Mouse (Mus musculus) frontal cortex, adult (tissue): Measurements from ENCODE around the gene Ifi47.

ENCODE experiments used
- ATAC-seq: cut with Nextera tagmentation; 2 replicates; pipeline ENCODE4 v1.9.2; 2017; ENCODE audit warnings: mild to moderate bottlenecking, moderate library complexity, mixed read lengths; ENCODE audit not compliant: low TSS enrichment

The Ifi47 gene

GRCm38 (mm10) chr11:49089735-49090507 lies 13.5 kb downstream of the Ifi47 start:
- ATAC-seq = no peak

GRCm38 (mm10) chr11:49090551-49090950 lies 14.2 kb downstream of the Ifi47 start:
- ATAC-seq = no peak

GRCm38 (mm10) chr11:49091171-49091570 lies 14.8 kb downstream of the Ifi47 start:
- ATAC-seq = no peak

GRCm38 (mm10) chr11:49092053-49092586 lies 15.7 kb downstream of the Ifi47 start:
- ATAC-seq = no peak

- no peak for ATAC-seq
Measured at GRCm38 (mm10) chr11:49092786-49093185, 16.4 kb downstream of the Ifi47 start.

- ATAC-seq = no peak
Measured at GRCm38 (mm10) chr11:49093861-49094660, 17.7 kb downstream of the Ifi47 start.

- no peak for ATAC-seq
Measured at GRCm38 (mm10) chr11:49095367-49095766, 19.0 kb downstream of the Ifi47 start.

GRCm38 (mm10) chr11:49100409-49100808 lies 24.0 kb downstream of the Ifi47 start:
- no peak for ATAC-seq

- ATAC-seq = no peak
Measured at GRCm38 (mm10) chr11:49101500-49101899, 25.1 kb downstream of the Ifi47 start.

- ATAC-seq = peak; percentile 96
Measured at GRCm38 (mm10) chr11:49103047-49103693, 26.8 kb downstream of the Ifi47 start.

GRCm38 (mm10) chr11:49105752-49106151 lies 29.4 kb downstream of the Ifi47 start:
- no peak for ATAC-seq

- ATAC-seq = no peak
Measured at GRCm38 (mm10) chr11:49107650-49108537, 31.5 kb downstream of the Ifi47 start.

GRCm38 (mm10) chr11:49108833-49109232 lies 32.4 kb downstream of the Ifi47 start:
- peak; percentile 76 for ATAC-seq

GRCm38 (mm10) chr11:49111000-49111399 lies 34.6 kb downstream of the Ifi47 start:
- peak; percentile 56 for ATAC-seq

- peak; percentile 66 for ATAC-seq
Measured at GRCm38 (mm10) chr11:49112624-49113219, 36.3 kb downstream of the Ifi47 start.

GRCm38 (mm10) chr11:49114158-49114557 lies 37.8 kb downstream of the Ifi47 start:
- no peak for ATAC-seq

GRCm38 (mm10) chr11:49114774-49115173 lies 38.4 kb downstream of the Ifi47 start, which contains the start of gene Olfr1396:
Gene Olfr1396, minus strand, starts transcription at chr11:49114874.
- ATAC-seq = no peak

GRCm38 (mm10) chr11:49119635-49120034 lies 43.2 kb downstream of the Ifi47 start:
- ATAC-seq = no peak

- peak; percentile 86 for ATAC-seq
Measured at GRCm38 (mm10) chr11:49124169-49124568, 47.8 kb downstream of the Ifi47 start.

GRCm38 (mm10) chr11:49141974-49142373 lies 65.6 kb downstream of the Ifi47 start, which contains the start of gene Olfr1395:
Gene Olfr1395, plus strand, starts transcription at chr11:49142274.
- ATAC-seq = no peak
